Mouse (Mus musculus) left cerebral cortex, adult 8-10 months (tissue): ENCODE data around the gene Bsnd. TPM values are rescaled to one million over a fixed set of nuclear protein-coding genes. Genes with fewer than 3 reads are reported as not detected.

Source experiments
- total RNA-seq, 4 experiments: library from RNA; stranded (reverse); gene quantifications; 2 replicates each; pipeline ENCODE4 v1.2.4; 2022

The Bsnd gene
- total RNA-seq, 4 experiments from 2014 or later: not detected

Other genes starting within 250 kb of the Bsnd start
- gene Usp24, start 176.1 kb downstream of the Bsnd start, total RNA-seq: 10 to 100 TPM; 40.8 to 46.5 (median 43.4) TPM
- 1 to 10 TPM; 3.8 to 4.7 (median 4.6) TPM for gene Pcsk9, start 28.0 kb downstream of the Bsnd start, total RNA-seq
- gene Dhcr24, start 68.8 kb upstream of the Bsnd start, total RNA-seq: 100 to 1,000 TPM in 2 of 4 experiments, 10 to 100 TPM in 2; 92.7 to 121 (median 102) TPM
- gene Lexm, start 125.0 kb upstream of the Bsnd start, total RNA-seq: not detected
- 1 to 10 TPM in 1 of 4 experiments, under 1 TPM in 3; 0.68 to 1.0 (median 0.82) TPM for gene Ttc22, start 130.1 kb upstream of the Bsnd start, total RNA-seq
- gene Pars2, start 158.8 kb upstream of the Bsnd start, total RNA-seq: 1 to 10 TPM; 6.2 to 8.4 (median 7.7) TPM
- gene Ttc4, start 186.7 kb upstream of the Bsnd start, total RNA-seq: 10 to 100 TPM; 39.8 to 43.6 (median 42.1) TPM
- 1 to 10 TPM; 3.2 to 5.7 (median 4.0) TPM for gene Mroh7, start 238.6 kb upstream of the Bsnd start, total RNA-seq
- gene Fam151a, start 241.6 kb upstream of the Bsnd start, total RNA-seq: under 1 TPM in 1 of 4 experiments, not detected in 3; 0.30 TPM